Mouse (Mus musculus): ENCODE measurements around the gene Arpc3. TPM values are rescaled to one million over a fixed set of nuclear protein-coding genes. Genes with fewer than 3 reads are reported as not detected.
A peak's percentile ranks its signal among the peaks of the same experiment; 100 is the strongest.
"Not testable (repeated sequence)": the region's sequence is repeated elsewhere in the genome, so short reads cannot be mapped to it uniquely, and the experiment has no call there.

The Arpc3 gene
- polyA plus RNA-seq, 1 experiment from 2014 or later: 152 TPM

GRCm38 (mm10) chr5:122445051-122445610, 53.5 kb downstream of the Arpc3 start:
- H3K9ac ChIP-seq: no peak overlapping the region
- no peaks in the 10 kb centered on the region for H3K27me3 ChIP-seq
- 83% methylated on average over 11 of the region's 11 CpGs for WGBS
- H3K27ac ChIP-seq: no peak overlapping the region
- H3K4me1 ChIP-seq: no peaks in the 10 kb centered on the region
- no peaks in the 10 kb centered on the region for H3K9me3 ChIP-seq
- H3K36me3 ChIP-seq: peaks cover 62% of the 10 kb centered on the region
- ATAC-seq (ENCODE audit: borderline replicate concordance, extremely low read depth, low FRiP score, low TSS enrichment): no peak
- no peak overlapping the region for H3K4me3 ChIP-seq
- H3K4me2 ChIP-seq: no peak overlapping the region

DNA sequence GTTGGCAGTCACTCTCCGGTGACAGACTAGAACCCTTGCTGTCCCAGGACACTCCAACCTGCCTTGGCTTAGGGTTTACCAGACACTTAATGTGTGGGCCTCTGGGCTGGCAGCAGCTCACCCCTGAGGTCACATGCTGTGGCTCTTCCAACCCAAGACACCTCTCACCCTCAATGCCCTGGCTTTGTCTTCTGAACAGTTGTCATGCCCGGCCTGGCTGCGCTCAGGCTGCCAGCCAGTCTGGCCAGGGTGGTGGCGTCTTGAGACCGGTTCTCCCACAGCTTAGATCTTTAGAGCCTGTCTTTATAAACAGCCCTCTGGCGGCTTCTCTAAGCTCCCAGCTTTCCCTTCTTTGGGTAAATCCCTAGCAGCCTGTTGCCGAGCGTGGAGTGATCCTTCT, 56.2 kb downstream of the Arpc3 start:
- Histone ChIP-seq H3K9ac (no peak overlapping the region), H3K27ac (no peak overlapping the region; the same call in 1 of the 2 replicates), H3K4me2 (no peak overlapping the region), H3K4me1 (no peaks in the 10 kb centered on the region), H3K36me3 (peaks cover 41% of the 10 kb centered on the region), H3K4me3 (no peak overlapping the region), H3K27me3 (no peaks in the 10 kb centered on the region), H3K9me3 (no peaks in the 10 kb centered on the region)
- 72% methylated on average over 8 of the region's 8 CpGs for WGBS
- ATAC-seq (ENCODE audit: borderline replicate concordance, extremely low read depth, low FRiP score, low TSS enrichment): no peak

GRCm38 (mm10) chr5:122448869-122449268, 57.2 kb downstream of the Arpc3 start:
- Histone ChIP-seq H3K4me3 (no peak overlapping the region), H3K4me1 (no peaks in the 10 kb centered on the region), H3K9ac (no peak overlapping the region), H3K36me3 (peaks cover 42% of the 10 kb centered on the region), H3K4me2 (no peak overlapping the region), H3K27ac (no peak overlapping the region), H3K27me3 (no peaks in the 10 kb centered on the region), H3K9me3 (no peaks in the 10 kb centered on the region)
- 68% methylated on average over 5 of the region's 5 CpGs for WGBS
- ATAC-seq (ENCODE audit: borderline replicate concordance, extremely low read depth, low FRiP score, low TSS enrichment): no peak

DNA sequence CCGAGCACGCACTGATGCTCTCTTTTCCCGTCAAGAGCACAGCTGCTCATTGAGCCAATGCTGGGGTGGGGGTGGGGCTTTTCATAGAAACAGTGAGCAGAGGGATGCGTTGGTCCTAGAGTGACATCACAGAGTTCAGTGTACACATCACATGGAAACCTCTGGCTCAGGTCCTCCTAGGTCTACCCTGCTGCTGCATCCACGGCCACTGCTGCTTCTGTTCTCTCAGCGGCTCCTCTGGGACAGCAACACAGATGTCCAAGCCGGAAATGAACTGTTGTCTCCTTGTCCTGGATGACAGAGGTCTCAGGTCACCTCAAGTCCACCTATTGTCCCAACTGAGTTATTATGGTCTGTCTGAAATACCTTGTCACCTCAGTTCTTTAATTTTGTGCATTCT, 58.3 kb downstream of the Arpc3 start:
- Histone ChIP-seq H3K4me2 (no peak overlapping the region), H3K4me3 (no peak overlapping the region), H3K4me1 (no peaks in the 10 kb centered on the region), H3K9me3 (no peaks in the 10 kb centered on the region), H3K27ac (no peak overlapping the region), H3K36me3 (peaks cover 42% of the 10 kb centered on the region), H3K9ac (no peak overlapping the region), H3K27me3 (no peaks in the 10 kb centered on the region)
- 68% methylated on average over 7 of the region's 7 CpGs for WGBS
- no peak for ATAC-seq (ENCODE audit: borderline replicate concordance, extremely low read depth, low FRiP score, low TSS enrichment)

- H3K9ac ChIP-seq: no peak overlapping the region
- H3K36me3 ChIP-seq: peaks cover 43% of the 10 kb centered on the region
- ATAC-seq (ENCODE audit: borderline replicate concordance, extremely low read depth, low FRiP score, low TSS enrichment): no peak
- no peak overlapping the region for H3K4me3 ChIP-seq
- no peaks in the 10 kb centered on the region for H3K4me1 ChIP-seq
- H3K4me2 ChIP-seq: no peak overlapping the region
- no peaks in the 10 kb centered on the region for H3K27me3 ChIP-seq
- 47% methylated on average over 5 of the region's 5 CpGs for WGBS
- H3K27ac ChIP-seq: no peak overlapping the region
- H3K9me3 ChIP-seq: no peaks in the 10 kb centered on the region
These were observed 59.2 kb downstream of the Arpc3 start for GRCm38 (mm10) chr5:122450913-122451317.

DNA sequence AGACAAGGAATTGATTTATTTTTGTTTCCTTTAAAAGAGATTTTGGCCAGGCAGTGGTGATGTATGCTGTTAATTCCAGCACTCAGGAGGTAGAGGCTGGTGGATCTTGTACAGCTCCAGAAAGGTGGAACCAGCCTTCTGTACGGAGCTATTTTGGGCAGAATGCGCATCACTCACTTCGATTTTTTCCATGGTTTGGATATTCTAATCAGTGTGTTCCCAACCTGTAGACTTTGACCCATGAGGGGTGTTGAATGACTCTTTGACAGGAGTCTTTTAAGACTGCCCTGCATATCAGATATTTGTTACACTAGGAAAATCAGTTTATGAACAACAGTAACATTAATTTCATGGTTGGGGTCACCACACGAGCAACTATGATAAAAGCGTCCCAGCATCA, 59.6 kb downstream of the Arpc3 start:
- Histone ChIP-seq H3K27ac (no peak overlapping the region), H3K36me3 (peaks cover 42% of the 10 kb centered on the region), H3K4me3 (no peak overlapping the region), H3K4me1 (no peaks in the 10 kb centered on the region), H3K9ac (no peak overlapping the region), H3K4me2 (no peak overlapping the region), H3K27me3 (no peaks in the 10 kb centered on the region), H3K9me3 (no peaks in the 10 kb centered on the region)
- no peak for ATAC-seq (ENCODE audit: borderline replicate concordance, extremely low read depth, low FRiP score, low TSS enrichment)
- WGBS: 84% methylated on average over 5 of the region's 5 CpGs

DNA sequence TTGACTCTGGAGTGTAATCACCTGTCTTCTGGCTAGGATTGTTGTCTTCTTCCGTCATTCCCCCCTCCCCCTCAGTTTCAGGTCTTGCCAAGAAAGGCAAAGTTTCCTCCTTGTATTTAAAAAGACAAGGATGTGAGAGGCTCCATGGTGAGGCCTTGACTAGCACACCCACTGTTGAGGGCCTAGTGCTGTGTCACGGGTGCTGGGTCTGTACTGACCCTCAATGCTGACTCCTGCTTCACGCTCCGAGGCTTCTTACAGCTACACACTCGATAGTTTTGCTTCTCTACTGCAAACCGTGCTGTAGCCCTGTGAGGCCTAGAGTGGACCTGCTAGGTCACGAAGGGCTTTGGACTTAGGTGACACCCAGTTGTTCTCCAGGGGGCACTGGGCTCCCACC, 60.5 kb downstream of the Arpc3 start:
- no peak overlapping the region for H3K4me2 ChIP-seq
- H3K9me3 ChIP-seq: no peaks in the 10 kb centered on the region
- ATAC-seq (ENCODE audit: borderline replicate concordance, extremely low read depth, low FRiP score, low TSS enrichment): no peak
- no peaks in the 10 kb centered on the region for H3K27me3 ChIP-seq
- no peak overlapping the region for H3K9ac ChIP-seq
- H3K36me3 ChIP-seq: peaks cover 48% of the 10 kb centered on the region
- WGBS: 70% methylated on average over 7 of the region's 7 CpGs
- no peaks in the 10 kb centered on the region for H3K4me1 ChIP-seq
- 0 out of 2 replicates have a peak overlapping the region, but pooled peaks have one; percentile 7 for H3K27ac ChIP-seq
- H3K4me3 ChIP-seq: no peak overlapping the region

DNA sequence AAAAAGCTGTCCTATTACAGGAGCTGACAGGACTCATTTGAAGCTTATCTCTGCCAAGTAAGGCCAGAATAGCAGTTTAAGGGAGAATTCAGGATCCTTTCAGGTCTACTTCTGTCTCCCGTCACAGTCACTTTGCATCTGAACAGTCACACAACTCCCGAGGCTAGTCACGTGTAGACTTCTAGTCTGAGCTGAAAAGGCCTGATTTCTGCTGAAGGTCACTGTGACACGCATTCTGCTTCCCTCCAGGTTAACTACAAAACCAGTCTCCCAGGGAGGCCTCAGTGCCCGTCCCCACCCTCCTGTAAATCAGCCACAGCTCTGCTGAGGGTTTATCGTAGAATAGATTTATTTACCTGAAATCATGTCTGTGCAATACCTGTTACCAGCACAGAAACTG, 61.5 kb downstream of the Arpc3 start:
- WGBS: 74% methylated on average over 6 of the region's 6 CpGs
- Histone ChIP-seq H3K9me3 (no peaks in the 10 kb centered on the region), H3K36me3 (peaks cover 58% of the 10 kb centered on the region), H3K27ac (no peak overlapping the region), H3K9ac (no peak overlapping the region), H3K4me3 (no peak overlapping the region), H3K27me3 (no peaks in the 10 kb centered on the region), H3K4me2 (no peak overlapping the region), H3K4me1 (no peaks in the 10 kb centered on the region)
- no peak for ATAC-seq (ENCODE audit: borderline replicate concordance, extremely low read depth, low FRiP score, low TSS enrichment)

GRCm38 (mm10) chr5:122454442-122454841, 62.8 kb downstream of the Arpc3 start:
- no peak for ATAC-seq (ENCODE audit: borderline replicate concordance, extremely low read depth, low FRiP score, low TSS enrichment)
- H3K36me3 ChIP-seq: peaks cover 70% of the 10 kb centered on the region
- H3K27me3 ChIP-seq: no peaks in the 10 kb centered on the region
- H3K9ac ChIP-seq: no peak overlapping the region
- H3K4me1 ChIP-seq: no peaks in the 10 kb centered on the region
- H3K9me3 ChIP-seq: no peaks in the 10 kb centered on the region
- no peak overlapping the region for H3K4me2 ChIP-seq
- H3K4me3 ChIP-seq: no peak overlapping the region
- no peak overlapping the region for H3K27ac ChIP-seq
- WGBS: 85% methylated on average over 4 of the region's 4 CpGs

- Histone ChIP-seq H3K27ac (no peak overlapping the region), H3K27me3 (no peaks in the 10 kb centered on the region), H3K9me3 (no peaks in the 10 kb centered on the region), H3K9ac (no peak overlapping the region), H3K4me1 (no peaks in the 10 kb centered on the region), H3K4me3 (no peak overlapping the region), H3K36me3 (peaks cover 75% of the 10 kb centered on the region), H3K4me2 (no peak overlapping the region)
- ATAC-seq (ENCODE audit: borderline replicate concordance, extremely low read depth, low FRiP score, low TSS enrichment): no peak
- 84% methylated on average over 3 of the region's 3 CpGs for WGBS
These were observed 63.2 kb downstream of the Arpc3 start for GRCm38 (mm10) chr5:122454883-122455282.

- ATAC-seq (ENCODE audit: borderline replicate concordance, extremely low read depth, low FRiP score, low TSS enrichment): no peak
- H3K9ac ChIP-seq: no peak overlapping the region
These were observed 63.9 kb downstream of the Arpc3 start for GRCm38 (mm10) chr5:122455584-122455983.

DNA sequence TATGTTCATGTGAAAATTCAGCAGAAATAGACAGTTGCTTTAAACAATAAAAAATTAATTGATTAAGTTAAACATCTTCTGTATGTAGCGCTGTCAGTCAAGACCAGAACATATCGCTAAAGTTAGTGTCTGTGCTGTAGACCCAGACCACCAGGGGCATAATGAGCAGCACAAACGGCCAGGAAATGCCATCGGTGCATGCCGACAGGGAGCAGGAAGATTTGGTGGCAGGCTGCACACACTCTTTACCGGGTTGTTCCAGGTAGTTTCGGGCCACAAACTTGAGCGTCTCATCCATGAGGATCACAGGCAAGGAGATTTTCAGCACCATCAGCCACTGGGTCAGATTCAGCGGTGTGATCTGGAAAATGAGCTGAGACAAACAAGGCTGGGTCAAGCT, 65.4 kb downstream of the Arpc3 start:
- H3K4me2 ChIP-seq; H3K9ac ChIP-seq; H3K9me3 ChIP-seq; H3K4me3 ChIP-seq; H3K4me1 ChIP-seq; H3K27me3 ChIP-seq; ATAC-seq (ENCODE audit: borderline replicate concordance, extremely low read depth, low FRiP score, low TSS enrichment); H3K27ac ChIP-seq: not testable (repeated sequence)
- peaks cover 96% of the 10 kb centered on the region for H3K36me3 ChIP-seq
- WGBS: 78% methylated on average over 9 of the region's 9 CpGs

More at GRCm38 (mm10) chr5:122455584-122455983, 63.9 kb downstream of the Arpc3 start:
- Histone ChIP-seq H3K4me2 (no peak overlapping the region), H3K27ac (no peak overlapping the region), H3K27me3 (no peaks in the 10 kb centered on the region), H3K9me3 (no peaks in the 10 kb centered on the region), H3K4me1 (no peaks in the 10 kb centered on the region), H3K4me3 (no peak overlapping the region), H3K36me3 (peaks cover 82% of the 10 kb centered on the region)
- 81% methylated on average over 3 of the region's 3 CpGs for whole genome bisulfite sequencing

DNA sequence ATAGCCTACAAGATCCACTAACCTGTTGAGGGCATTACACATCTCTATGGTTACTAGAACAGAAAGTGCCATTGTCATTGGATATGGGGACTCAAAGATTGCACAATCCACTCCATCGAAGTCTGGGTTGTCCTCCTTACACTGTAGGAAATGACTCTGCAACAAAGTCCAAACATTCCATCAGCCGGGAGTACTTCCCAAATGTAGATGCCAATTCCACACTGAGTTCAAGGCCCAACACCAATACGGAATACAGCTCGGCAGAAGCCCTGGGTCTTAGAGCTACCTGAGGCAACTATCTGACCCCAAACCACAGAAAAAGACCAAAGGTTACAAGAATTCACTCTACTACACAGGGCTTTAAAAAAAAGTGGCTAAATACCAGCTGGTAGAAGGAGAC, 66.4 kb downstream of the Arpc3 start:
- Histone ChIP-seq H3K9ac (no peak overlapping the region), H3K27me3 (no peaks in the 10 kb centered on the region), H3K4me3 (no peak overlapping the region), H3K4me2 (no peak overlapping the region), H3K4me1 (no peaks in the 10 kb centered on the region), H3K36me3 (peaks cover 98% of the 10 kb centered on the region), H3K27ac (no peak overlapping the region), H3K9me3 (no peaks in the 10 kb centered on the region)
- WGBS: 76% methylated on average over 4 of the region's 4 CpGs
- no peak for ATAC-seq (ENCODE audit: borderline replicate concordance, extremely low read depth, low FRiP score, low TSS enrichment)

Data from lung, embryonic 15.5 days (tissue).